Mouse (Mus musculus) forebrain, embryonic 11.5 days (tissue): ENCODE results near the gene Olfr765. TPM values are rescaled to one million over a fixed set of nuclear protein-coding genes. Genes with fewer than 3 reads are reported as not detected.
A peak's percentile ranks its signal among the peaks of the same experiment; 100 is the strongest.
"Not testable (repeated sequence)": the region's sequence is repeated elsewhere in the genome, so short reads cannot be mapped to it uniquely, and the experiment has no call there.

Experiments used
- ATAC-seq: fragments of 200-750 bp; cut with Nextera tagmentation; replicated peaks from 2 replicates; pipeline ENCODE4 v1.8.0; 2017; ENCODE audit warnings: moderate TSS enrichment; ENCODE audit not compliant: low FRiP score
- DNase-seq: peaks from one replicate; pipeline ENCODE4 v3.0.0-alpha.2; 2017; ENCODE audit warnings: low spot score
- H3K27ac ChIP-seq: fragments of 300-500 bp; sonication (generic); 2 replicates; pipeline ENCODE4 v1.5.1; 2014; ENCODE audit warnings: low read depth, low read length
- H3K27me3 ChIP-seq: fragments of 300-500 bp; sonication (generic); 2 replicates; pipeline ENCODE4 v1.6.1; 2014; ENCODE audit warnings: mild to moderate bottlenecking, low read length, mixed read lengths; ENCODE audit not compliant: control insufficient read depth, insufficient read depth
- H3K36me3 ChIP-seq: fragments of 300-500 bp; sonication (generic); 2 replicates; pipeline ENCODE4 v1.6.1; 2014; ENCODE audit warnings: mild to moderate bottlenecking, low read length, moderate library complexity, mixed read lengths; ENCODE audit not compliant: control insufficient read depth, insufficient read depth
- H3K4me1 ChIP-seq: fragments of 300-500 bp; sonication (generic); replicated peaks from 2 replicates; pipeline ENCODE4 v1.6.1; 2014; ENCODE audit warnings: low read length, mixed read lengths; ENCODE audit not compliant: control insufficient read depth, insufficient read depth
- H3K4me2 ChIP-seq: fragments of 300-500 bp; sonication (generic); 2 replicates; pipeline ENCODE4 v1.6.1; 2014; ENCODE audit warnings: low read depth, mild to moderate bottlenecking, low read length, moderate library complexity, mixed read lengths; ENCODE audit not compliant: severe bottlenecking
- H3K4me3 ChIP-seq: fragments of 300-500 bp; sonication (generic); 2 replicates; pipeline ENCODE4 v1.5.1; 2014; ENCODE audit warnings: low read depth, low read length
- H3K9ac ChIP-seq: fragments of 300-500 bp; sonication (generic); 2 replicates; pipeline ENCODE4 v1.6.1; 2014; ENCODE audit warnings: low read length
- H3K9me3 ChIP-seq: fragments of 300-500 bp; sonication (generic); 2 replicates; pipeline ENCODE4 v1.6.1; 2016; ENCODE audit warnings: low read length, mixed read lengths; ENCODE audit not compliant: control insufficient read depth
- WGBS: fragments of 180-500 bp; shearing (Covaris S2); extraction: QIAGEN DNeasy Blood & Tissue Kit; methylation state at CpG from one replicate; pipeline ENCODE4 v1.1.7; 2014; 5-methylcytosine and 5-hydroxymethylcytosine counted together
- polyA plus RNA-seq: library from polyadenylated mRNA; unstranded; fragments of >200 nt; fragmentation: Nextera tagmentation; extraction: Ambion mirVana; gene quantifications from 2 replicates; pipeline ENCODE4 v1.2.1, GENCODE M21; 2014

Olfr765 gene
- not detected in 2 replicates for polyA plus RNA-seq

DNA sequence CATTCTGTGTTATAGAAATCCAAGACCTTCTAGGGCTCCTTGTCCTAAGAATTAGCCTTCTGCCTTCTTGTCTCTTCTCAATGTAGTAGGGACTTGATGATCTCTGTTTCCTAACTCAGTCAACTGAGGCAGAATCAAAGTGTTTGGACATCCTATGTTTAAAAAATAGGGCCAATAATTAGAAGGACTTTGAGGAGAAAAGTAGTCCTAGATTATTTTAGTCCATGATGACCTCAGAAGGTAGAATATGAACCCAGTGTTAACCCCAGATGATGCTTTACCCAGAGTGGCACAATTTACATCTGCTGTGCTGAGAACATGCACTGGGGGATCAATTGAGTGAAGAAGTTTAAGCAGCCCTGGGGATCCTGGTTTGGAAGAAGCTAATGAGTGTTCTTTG is at the start of gene Olfr765:
Olfr765 (minus strand) TSS at position 101 of the 400 bp plus-strand sequence.
- H3K4me3 ChIP-seq, H3K27ac ChIP-seq, H3K9ac ChIP-seq, H3K36me3 ChIP-seq, DNase-seq, H3K4me1 ChIP-seq, H3K27me3 ChIP-seq, H3K4me2 ChIP-seq, ATAC-seq, H3K9me3 ChIP-seq: not testable (repeated sequence)

DNA sequence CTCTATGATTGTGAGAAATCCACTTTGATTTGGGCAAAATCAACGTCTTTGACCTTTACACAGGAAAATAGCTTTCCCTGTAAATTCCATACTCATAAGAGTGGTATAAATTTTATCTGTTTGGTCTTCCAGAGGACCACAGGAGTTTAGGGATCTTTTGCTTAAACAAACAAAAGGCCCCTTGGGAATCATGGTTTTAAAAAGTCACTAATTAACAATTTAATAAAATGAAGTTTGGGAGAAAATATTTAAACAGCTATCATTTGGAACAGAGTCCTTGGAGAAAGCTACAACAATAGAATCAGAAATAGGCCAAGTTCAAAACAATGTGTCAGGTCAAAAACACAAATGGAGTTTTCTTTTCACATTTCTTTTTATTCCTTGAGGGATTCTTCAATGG is 49.5 kb upstream of the Olfr765 start, which contains the start of gene Olfr768:
Olfr768 (minus strand) TSS at position 101 of the 400 bp plus-strand sequence.
- Histone ChIP-seq H3K4me1 (no peaks in the 10 kb centered on the region), H3K27ac (no peak within 1 kb of the TSS), H3K9me3 (no peaks in the 10 kb centered on the region), H3K4me3 (no peak within 1 kb of the TSS), H3K36me3 (no peaks in the 10 kb centered on the region), H3K27me3 (no peaks in the 10 kb centered on the region), H3K4me2 (no peak within 1 kb of the TSS), H3K9ac (no peak within 1 kb of the TSS)
- 88% methylated on average over 1 of the region's 1 CpGs for WGBS
- ATAC-seq, result no peak
- no peak for DNase-seq

DNA sequence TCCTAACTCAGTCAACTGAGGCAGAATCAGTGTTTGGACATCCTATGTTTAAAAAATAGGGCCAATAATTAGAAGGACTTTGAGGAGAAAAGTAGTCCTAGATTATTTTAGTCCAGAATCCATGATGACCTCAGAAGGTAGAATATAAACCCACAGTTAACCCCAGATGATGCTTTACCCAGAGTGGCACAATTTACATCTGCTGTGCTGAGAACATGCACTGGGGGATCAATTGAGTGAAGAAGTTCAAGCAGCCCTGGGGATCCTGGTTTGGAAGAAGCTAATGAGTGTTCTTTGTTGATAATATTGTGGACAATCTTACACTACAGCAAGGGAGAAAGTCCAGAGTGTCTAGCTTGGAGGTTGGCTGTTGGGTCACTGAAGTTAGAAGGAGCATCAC is 33.0 kb upstream of the Olfr765 start, which contains the start of gene Olfr767:
Olfr767 (minus strand) TSS at position 101 of the 400 bp plus-strand sequence.
- ATAC-seq, H3K4me1 ChIP-seq, DNase-seq, H3K36me3 ChIP-seq, H3K9me3 ChIP-seq, H3K27me3 ChIP-seq, H3K4me2 ChIP-seq, H3K9ac ChIP-seq, H3K27ac ChIP-seq, H3K4me3 ChIP-seq: not testable (repeated sequence)

DNA sequence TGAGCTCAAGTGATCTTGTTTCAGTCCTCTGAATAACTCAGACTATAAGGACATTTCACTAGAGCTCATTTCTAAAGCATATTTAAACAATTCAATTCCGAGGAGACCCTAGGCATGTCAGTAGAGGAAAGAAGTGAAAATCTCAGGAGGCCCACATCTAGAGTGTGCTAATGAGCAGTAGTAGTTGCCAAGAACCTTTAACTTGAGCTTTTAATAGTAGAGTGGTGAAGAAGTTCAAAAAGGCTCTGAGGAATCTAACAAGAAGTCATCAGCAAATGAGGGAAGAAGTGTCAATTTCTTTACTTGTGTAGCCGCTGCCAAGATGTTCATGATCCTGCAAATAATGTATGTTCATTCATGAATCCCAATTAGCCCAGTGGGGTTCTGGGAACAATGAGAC is 19.1 kb upstream of the Olfr765 start, which contains the start of gene Olfr766-ps1:
Olfr766-ps1 (minus strand) TSS at position 101 of the 400 bp plus-strand sequence.
- Histone ChIP-seq H3K4me3 (no peak within 1 kb of the TSS), H3K27me3 (no peaks in the 10 kb centered on the region), H3K36me3 (no peaks in the 10 kb centered on the region), H3K9me3 (no peaks in the 10 kb centered on the region), H3K27ac (no peak within 1 kb of the TSS), H3K4me1 (no peaks in the 10 kb centered on the region), H3K9ac (no peak within 1 kb of the TSS), H3K4me2 (no peak within 1 kb of the TSS)
- DNase-seq (no peak), ATAC-seq (no peak)
- WGBS, result 82% methylated on average over 2 of the region's 2 CpGs

DNA sequence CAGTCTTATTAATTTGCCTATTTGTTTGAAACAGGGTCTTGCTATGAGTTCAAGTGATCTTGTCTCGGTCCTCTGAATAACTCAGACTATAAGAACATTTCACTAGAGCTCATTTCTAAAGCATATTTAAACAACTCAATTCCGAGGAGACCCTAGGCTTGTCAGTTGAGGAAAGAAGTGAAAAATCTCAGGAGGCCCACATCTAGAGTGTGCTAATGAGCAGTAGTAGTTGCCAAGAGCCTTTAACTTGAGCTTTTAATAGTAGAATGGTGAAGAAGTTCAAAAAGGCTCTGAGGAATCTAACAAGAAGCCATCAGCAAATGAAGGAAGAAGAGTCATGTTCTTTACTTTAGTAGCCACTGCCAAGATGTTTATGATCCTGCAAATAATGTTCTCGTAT is 10.0 kb downstream of the Olfr765 start, which contains the start of gene Olfr764-ps1:
Olfr764-ps1 (minus strand) TSS at position 101 of the 400 bp plus-strand sequence.
- no peak within 1 kb of the TSS for H3K4me2 ChIP-seq
- no peak within 1 kb of the TSS for H3K9ac ChIP-seq
- H3K36me3 ChIP-seq, result no peaks in the 10 kb centered on the region
- no peak for DNase-seq
- H3K9me3 ChIP-seq, result no peaks in the 10 kb centered on the region
- no peaks in the 10 kb centered on the region for H3K27me3 ChIP-seq
- 82% methylated on average over 3 of the region's 3 CpGs for WGBS
- H3K4me3 ChIP-seq, result no peak within 1 kb of the TSS
- no peak for ATAC-seq
- no peak within 1 kb of the TSS for H3K27ac ChIP-seq
- no peaks in the 10 kb centered on the region for H3K4me1 ChIP-seq

DNA sequence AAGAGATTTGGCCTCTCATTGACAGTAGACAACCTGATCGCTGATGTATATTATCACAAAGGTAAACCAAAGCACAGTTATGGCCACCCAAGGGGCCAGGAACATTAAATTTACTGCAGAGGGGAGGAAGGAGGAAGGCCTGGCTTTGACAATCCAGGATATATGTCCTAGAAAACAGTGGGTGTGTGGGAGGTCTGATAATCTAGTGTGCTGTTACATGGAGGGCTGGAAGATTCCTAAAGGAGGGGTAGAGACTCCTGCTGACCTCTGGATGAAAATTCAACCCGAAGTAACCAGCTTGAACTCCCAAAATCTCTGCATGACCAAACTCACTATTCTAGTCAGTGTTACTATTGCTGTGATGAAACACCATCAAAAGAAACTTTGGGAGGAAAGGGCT is 21.5 kb downstream of the Olfr765 start:
- H3K36me3 ChIP-seq, result no peaks in the 10 kb centered on the region
- H3K4me3 ChIP-seq, result no peak overlapping the region
- no peak overlapping the region for H3K27ac ChIP-seq
- 84% methylated on average over 2 of the region's 2 CpGs for WGBS
- H3K4me1 ChIP-seq, result no peaks in the 10 kb centered on the region
- DNase-seq (no peak), ATAC-seq (no peak)
- H3K27me3 ChIP-seq, result no peaks in the 10 kb centered on the region
- no peak overlapping the region for H3K9ac ChIP-seq
- no peak overlapping the region for H3K4me2 ChIP-seq
- H3K9me3 ChIP-seq, result no peaks in the 10 kb centered on the region

DNA sequence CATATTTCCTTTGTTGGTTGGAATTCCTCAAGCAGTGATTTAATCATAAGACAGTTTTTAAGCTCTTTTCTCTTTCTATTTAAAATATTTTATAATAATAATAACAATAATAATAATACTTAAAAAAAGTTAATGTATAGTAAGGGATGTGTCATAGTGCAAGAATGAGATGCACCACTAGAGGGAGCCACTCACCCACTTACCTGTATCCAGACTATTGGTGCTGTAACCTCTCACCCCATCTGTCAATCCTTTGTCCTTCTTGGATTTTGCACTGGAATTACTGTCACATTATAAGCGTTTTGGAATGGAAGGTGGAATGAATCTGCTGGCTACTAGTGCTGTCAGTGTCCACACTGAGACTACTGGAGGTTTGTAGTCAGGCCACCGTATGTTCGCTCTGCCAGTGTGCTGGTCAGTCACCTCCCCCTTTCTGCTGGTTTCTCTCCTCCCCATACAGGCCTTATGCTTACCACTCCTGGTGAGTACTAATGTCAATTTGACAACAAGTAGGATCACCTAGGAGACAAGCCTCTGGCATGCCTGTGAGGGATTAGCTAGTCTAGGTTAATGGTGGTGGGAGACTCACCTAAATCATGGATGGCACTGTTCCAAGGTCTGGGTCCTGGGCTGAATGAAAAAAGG is 23.7 kb downstream of the Olfr765 start:
- ATAC-seq (peak; percentile 83), DNase-seq (peak; percentile 64)
- H3K9me3 ChIP-seq, result no peaks in the 10 kb centered on the region
- 61% methylated on average over 3 of the region's 3 CpGs for WGBS
- no peak overlapping the region for H3K9ac ChIP-seq
- H3K4me1 ChIP-seq, result no peaks in the 10 kb centered on the region
- no peaks in the 10 kb centered on the region for H3K27me3 ChIP-seq
- H3K27ac ChIP-seq, result no peak overlapping the region
- no peak overlapping the region for H3K4me2 ChIP-seq
- no peak overlapping the region for H3K4me3 ChIP-seq
- H3K36me3 ChIP-seq, result no peaks in the 10 kb centered on the region

DNA sequence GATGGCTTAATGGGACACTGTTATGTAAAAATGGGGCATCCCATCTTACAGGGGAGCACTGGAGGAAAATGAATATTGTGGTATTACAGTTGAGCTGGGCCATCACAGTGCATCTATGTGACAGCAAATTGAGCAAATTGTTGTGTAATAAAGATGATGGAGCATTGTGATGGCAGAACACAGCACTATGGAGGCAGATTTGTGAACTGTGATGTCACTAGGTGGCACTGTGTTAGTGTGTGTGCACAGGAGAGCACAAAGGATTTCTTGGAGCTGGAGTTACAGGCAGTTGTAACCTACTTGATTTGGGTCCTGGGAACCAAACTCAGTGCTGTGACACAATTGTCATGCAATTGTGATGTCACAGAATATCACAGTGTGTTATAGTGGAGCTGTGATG is 26.5 kb downstream of the Olfr765 start:
- no peaks in the 10 kb centered on the region for H3K4me1 ChIP-seq
- no peak overlapping the region for H3K4me3 ChIP-seq
- H3K9me3 ChIP-seq, result no peaks in the 10 kb centered on the region
- no peaks in the 10 kb centered on the region for H3K27me3 ChIP-seq
- H3K36me3 ChIP-seq, result no peaks in the 10 kb centered on the region
- H3K27ac ChIP-seq, result no peak overlapping the region
- H3K9ac ChIP-seq, result no peak overlapping the region
- no peak overlapping the region for H3K4me2 ChIP-seq
- ATAC-seq, result peak; percentile 47; the same call in 1 of the 2 replicates
- DNase-seq, result no peak

DNA sequence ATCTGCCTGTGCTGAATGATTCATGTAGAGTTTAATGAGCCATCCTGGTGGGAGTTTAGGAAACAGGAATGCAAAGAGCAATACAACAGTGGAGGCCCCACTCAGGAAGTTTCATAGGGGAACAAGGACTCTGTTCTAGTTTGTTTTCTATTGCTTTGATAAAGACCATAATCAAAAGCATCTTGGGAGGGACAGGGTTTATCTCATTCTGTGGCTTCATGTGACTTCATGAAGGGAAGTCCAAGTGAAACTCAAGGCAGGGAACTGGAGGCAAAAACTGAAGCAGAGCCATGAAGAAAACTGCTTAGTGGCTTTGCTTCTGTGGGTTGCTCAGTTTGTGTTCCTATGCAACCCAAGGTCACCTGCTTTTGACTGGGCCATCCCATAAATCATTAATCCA is 35.3 kb downstream of the Olfr765 start:
- H3K4me1 ChIP-seq, result no peaks in the 10 kb centered on the region
- no peaks in the 10 kb centered on the region for H3K36me3 ChIP-seq
- H3K4me2 ChIP-seq, result no peak overlapping the region
- DNase-seq (no peak), ATAC-seq (no peak)
- H3K4me3 ChIP-seq, result no peak overlapping the region
- no peak overlapping the region for H3K9ac ChIP-seq
- no peaks in the 10 kb centered on the region for H3K27me3 ChIP-seq
- H3K9me3 ChIP-seq, result no peaks in the 10 kb centered on the region
- no peak overlapping the region for H3K27ac ChIP-seq
